Mouse (Mus musculus) cerebellum, adult 2 months (tissue): ENCODE results near the gene Ppp1r13b.

Source experiments
- CTCF ChIP-seq: fragments of 200-500 bp; IDR thresholded peaks from 2 replicates; pipeline ENCODE4 v1.5.1; 2011; ENCODE audit warnings: low read depth, mild to moderate bottlenecking, control low read depth, low read length, moderate library complexity, borderline replicate concordance; ENCODE audit not compliant: insufficient read depth
- POLR2A ChIP-seq: fragments of 200-500 bp; IDR thresholded peaks from 2 replicates; pipeline ENCODE4 v1.6.1; 2011; ENCODE audit warnings: low read length, control low read depth, borderline replicate concordance; ENCODE audit not compliant: insufficient read depth

GRCm38 (mm10) chr12:111809762-111810161, 98.1 kb downstream of the Ppp1r13b start:
- TF ChIP-seq CTCF (0 out of 2 replicates have a peak, but pooled peaks have one; percentile 11), POLR2A (no peak)
